Mouse (Mus musculus) cerebellum, adult 2 months (tissue): ENCODE data around the gene Nsg2.

Source experiments
- CTCF ChIP-seq: fragments of 200-500 bp; IDR thresholded peaks from 2 replicates; pipeline ENCODE4 v1.5.1; 2011; ENCODE audit warnings: low read depth, mild to moderate bottlenecking, control low read depth, low read length, moderate library complexity, borderline replicate concordance; ENCODE audit not compliant: insufficient read depth
- POLR2A ChIP-seq: fragments of 200-500 bp; IDR thresholded peaks from 2 replicates; pipeline ENCODE4 v1.6.1; 2011; ENCODE audit warnings: low read length, control low read depth, borderline replicate concordance; ENCODE audit not compliant: insufficient read depth

GRCm38 (mm10) chr11:32002670-32003072 is 2.4 kb downstream of the Nsg2 start:
- no peak for TF ChIP-seq CTCF
- no peak for TF ChIP-seq POLR2A
